ENCODE assay signal across 24 mouse cellular contexts in genomic region chr7:105806125-105806524, GRCm38 (mm10). TPM values are rescaled to one million over a fixed set of nuclear protein-coding genes. Genes with fewer than 3 reads are reported as not detected.
"Had no signal": no experiment of that assay in that cellular context is flagged by ENCODE, and none has a peak within 500 bp of the region (broad histone marks: within the 10 kb centered on the region; RNA-seq: fewer than 3 reads in every experiment).

No protein-coding gene starts in this region.

- H3K9me3 ChIP-seq: heart, embryonic 10.5 days; heart, embryonic 13.5 days; heart, embryonic 15.5 days; hindbrain, embryonic 13.5 days; hindbrain, embryonic 15.5 days; intestine, embryonic 15.5 days; kidney, embryonic 15.5 days; liver, embryonic 12.5 days had no signal

- DNase-seq: forebrain, postnatal 0 days; gastrocnemius, postnatal 14 days; gastrocnemius, postnatal 36 days; heart, postnatal 14 days; heart, postnatal 36 days; kidney, adult 11 months; kidney, adult 2 months; kidney, adult 9 months; kidney, postnatal 25 days; kidney, postnatal 4 days had no signal

- H3K4me2 ChIP-seq: heart, embryonic 13.5 days; heart, embryonic 15.5 days; hindbrain, embryonic 13.5 days; hindbrain, embryonic 15.5 days; intestine, embryonic 15.5 days; kidney, embryonic 15.5 days; liver, embryonic 12.5 days had no signal

- ATAC-seq: forebrain, postnatal 0 days; hindbrain, postnatal 0 days; intestine, embryonic 15.5 days; liver, embryonic 12.5 days had no signal

- H3K9ac ChIP-seq: forebrain, postnatal 0 days; heart, embryonic 13.5 days; heart, embryonic 15.5 days; hindbrain, embryonic 13.5 days; hindbrain, embryonic 15.5 days; intestine, embryonic 15.5 days; kidney, embryonic 15.5 days; liver, embryonic 12.5 days; liver, embryonic 14.5 days had no signal

- H3K4me3 ChIP-seq: heart, embryonic 10.5 days; heart, embryonic 13.5 days; heart, embryonic 15.5 days; hindbrain, embryonic 13.5 days; hindbrain, embryonic 15.5 days; intestine, embryonic 15.5 days; kidney, embryonic 15.5 days; layer of hippocampus, adult 2 months; left cerebral cortex, adult 2 months; liver, embryonic 12.5 days had no signal

- H3K27ac ChIP-seq: heart, embryonic 10.5 days; heart, embryonic 13.5 days; heart, embryonic 15.5 days; hindbrain, embryonic 13.5 days; hindbrain, embryonic 15.5 days; hindbrain, postnatal 0 days; intestine, embryonic 15.5 days; kidney, embryonic 15.5 days; kidney, postnatal 0 days; layer of hippocampus, adult 2 months; left cerebral cortex, adult 2 months; liver, embryonic 12.5 days; liver, embryonic 14.5 days had no signal

- H3K27me3 ChIP-seq: heart, embryonic 13.5 days; heart, embryonic 15.5 days; hindbrain, embryonic 13.5 days; hindbrain, embryonic 15.5 days; intestine, embryonic 15.5 days; kidney, embryonic 15.5 days; liver, embryonic 12.5 days had no signal

RNA-seq across cellular contexts. Expression of gene Dchs1, which starts 18.7 kb away (rescaled TPM):
- total RNA-seq: hematopoietic stem cell, adult 5-6 weeks had no signal
